Mouse (Mus musculus): Measurements from ENCODE around the gene Gorasp1. TPM values are rescaled to one million over a fixed set of nuclear protein-coding genes. Genes with fewer than 3 reads are reported as not detected.

Gene Gorasp1
- total RNA-seq, 1 experiment: 16.8 TPM

DNA sequence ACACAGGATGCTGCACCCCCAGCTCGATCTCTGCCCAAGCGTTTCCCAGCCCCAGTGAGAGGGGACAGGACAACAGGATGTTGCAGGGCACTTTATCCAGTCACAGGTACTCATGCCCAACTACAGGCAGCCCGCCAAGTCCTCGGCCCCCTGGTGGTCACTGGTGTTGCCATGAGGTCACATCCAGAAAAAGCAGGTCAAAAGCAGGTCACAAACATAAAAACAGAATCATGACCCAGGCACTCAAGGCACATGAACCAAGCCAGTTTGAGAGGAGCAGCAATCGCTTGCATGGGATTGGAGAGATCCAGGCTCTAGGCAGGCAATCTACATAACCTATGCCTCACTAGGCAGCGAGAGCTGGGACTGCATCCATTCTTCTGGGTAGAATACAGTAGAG, 32.9 kb upstream of the Gorasp1 start:
- no peak overlapping the region for H3K4me3 ChIP-seq (ENCODE audit: insufficient read depth in 1 of 2, low read depth in 1 of 2, low read length in 2 of 2, poor library complexity in 1 of 2, severe bottlenecking in 1 of 2)
- no peak for TF ChIP-seq ZC3H11A (IDR thresholded peaks at IDR 0.05; ENCODE audit: borderline replicate concordance, low read depth, low read length)
- TF ChIP-seq ZNF384 (IDR thresholded peaks at IDR 0.05; ENCODE audit: low read depth, low read length): no peak
- TF ChIP-seq MAFK (IDR thresholded peaks at IDR 0.05; ENCODE audit: insufficient read depth, low read depth, low read length): no peak
- no peak for TF ChIP-seq CHD2 (IDR thresholded peaks at IDR 0.05; ENCODE audit: low read depth, low read length)
- TF ChIP-seq HCFC1 (IDR thresholded peaks at IDR 0.05; ENCODE audit: borderline replicate concordance, insufficient read depth, low read length): no peak
- no peak overlapping the region for H3K9ac ChIP-seq (ENCODE audit: insufficient read depth, low read depth, low read length, poor library complexity, severe bottlenecking)
- H3K27ac ChIP-seq (ENCODE audit: insufficient read depth, low read depth, low read length, poor library complexity, severe bottlenecking): no peak overlapping the region
- no peak for DNase-seq (ENCODE audit: low read depth, low spot score)
- no peaks in the 10 kb centered on the region for H3K9me3 ChIP-seq (ENCODE audit: control insufficient read depth, insufficient read depth, low read depth, low read length)
- peaks cover 35% of the 10 kb centered on the region for H3K36me3 ChIP-seq (ENCODE audit: control insufficient read depth, insufficient read depth, low read length, poor library complexity, severe bottlenecking)
- H3K4me1 ChIP-seq (ENCODE audit: control insufficient read depth in 2 of 2, insufficient read depth in 2 of 2, low read length in 2 of 2, poor library complexity in 1 of 2): peaks cover 0 to 9% of the 10 kb centered on the region in 2 experiments; a peak in 2 of 4 replicates
- in situ Hi-C loops (cut with MboI; ENCODE audit: low sequenced_read_pairs in 2 of 2, unreplicated experiment in 2 of 2): no loop called here

DNA sequence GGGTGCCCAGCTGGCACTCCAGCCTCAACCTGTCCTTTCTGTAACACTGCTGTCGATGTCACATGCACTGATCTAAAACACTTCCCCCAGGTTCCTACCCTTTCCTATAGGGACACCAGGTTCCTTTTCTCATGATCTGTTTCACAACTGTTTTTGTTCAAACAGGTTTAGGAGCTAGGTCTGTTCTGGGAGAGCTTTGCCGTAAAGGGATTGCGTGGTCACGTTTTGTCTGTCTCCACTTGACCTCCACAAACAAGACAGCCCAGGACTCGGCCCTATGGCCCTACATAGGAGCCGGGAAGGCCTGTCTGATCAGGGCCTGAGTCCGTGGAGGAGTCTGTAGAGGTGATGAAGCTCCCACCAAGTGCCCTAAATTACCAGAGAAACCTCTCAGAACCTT, 32.4 kb upstream of the Gorasp1 start:
- Histone ChIP-seq H3K9me3 (ENCODE audit: control insufficient read depth, insufficient read depth, low read depth, low read length) (no peaks in the 10 kb centered on the region), H3K9ac (ENCODE audit: insufficient read depth, low read depth, low read length, poor library complexity, severe bottlenecking) (no peak overlapping the region), H3K4me1 (ENCODE audit: control insufficient read depth in 2 of 2, insufficient read depth in 2 of 2, low read length in 2 of 2, poor library complexity in 1 of 2) (peaks cover 0 to 9% of the 10 kb centered on the region in 2 experiments; a peak in 2 of 4 replicates), H3K4me3 (ENCODE audit: insufficient read depth in 1 of 2, low read depth in 1 of 2, low read length in 2 of 2, poor library complexity in 1 of 2, severe bottlenecking in 1 of 2) (no peak overlapping the region), H3K36me3 (ENCODE audit: control insufficient read depth, insufficient read depth, low read length, poor library complexity, severe bottlenecking) (peaks cover 31% of the 10 kb centered on the region), H3K27ac (ENCODE audit: insufficient read depth, low read depth, low read length, poor library complexity, severe bottlenecking) (no peak overlapping the region)
- in situ Hi-C loops (cut with MboI; ENCODE audit: low sequenced_read_pairs in 2 of 2, unreplicated experiment in 2 of 2): no loop called here
- DNase-seq (ENCODE audit: low read depth, low spot score): no peak
- no peak for TF ChIP-seq ZNF384 (IDR thresholded peaks at IDR 0.05; ENCODE audit: low read depth, low read length)
- TF ChIP-seq CHD2 (IDR thresholded peaks at IDR 0.05; ENCODE audit: low read depth, low read length): no peak
- TF ChIP-seq HCFC1 (IDR thresholded peaks at IDR 0.05; ENCODE audit: borderline replicate concordance, insufficient read depth, low read length): no peak
- no peak for TF ChIP-seq ZC3H11A (IDR thresholded peaks at IDR 0.05; ENCODE audit: borderline replicate concordance, low read depth, low read length)

DNA sequence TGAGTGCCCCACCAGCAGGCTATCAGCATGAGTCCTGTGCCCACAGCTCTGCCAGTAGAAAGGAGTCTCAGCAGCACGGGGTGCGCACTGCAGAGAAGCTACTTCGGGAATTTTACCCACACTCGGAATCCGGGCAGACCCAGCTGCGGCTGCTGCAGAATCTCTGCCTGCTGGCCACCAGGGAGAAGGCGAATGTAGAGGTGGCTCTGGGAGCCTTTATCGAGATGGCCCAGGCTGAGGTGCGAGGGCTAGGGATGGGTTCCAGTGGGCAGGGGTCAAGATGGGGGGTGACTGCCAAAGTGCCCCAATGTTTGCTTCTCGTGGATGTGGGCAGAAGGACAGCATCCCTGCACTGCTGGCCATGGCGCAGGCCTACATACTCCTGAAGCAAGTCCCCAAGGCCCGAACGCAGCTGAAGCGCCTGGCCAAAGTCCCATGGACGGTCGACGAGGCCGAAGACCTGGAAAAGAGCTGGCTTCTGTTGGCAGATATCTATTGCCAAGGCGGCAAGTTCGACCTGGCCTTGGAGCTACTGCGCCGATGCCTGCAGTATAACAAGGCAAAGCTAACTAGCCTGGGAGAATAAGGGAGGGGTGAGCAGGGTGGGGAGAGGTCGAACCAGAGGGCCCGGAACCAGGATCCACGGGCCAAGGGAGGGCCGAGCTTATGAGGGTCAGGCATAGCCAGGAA, 29.0 kb upstream of the Gorasp1 start:
- H3K4me1 ChIP-seq (ENCODE audit: control insufficient read depth in 2 of 2, insufficient read depth in 2 of 2, low read length in 2 of 2, poor library complexity in 1 of 2): peaks cover 5 to 19% of the 10 kb centered on the region in 2 experiments
- no peaks in the 10 kb centered on the region for H3K9me3 ChIP-seq (ENCODE audit: control insufficient read depth, insufficient read depth, low read depth, low read length)
- TF ChIP-seq ZC3H11A (IDR thresholded peaks at IDR 0.05; ENCODE audit: borderline replicate concordance, low read depth, low read length) (no peak), CHD2 (IDR thresholded peaks at IDR 0.05; ENCODE audit: low read depth, low read length) (no peak)
- no peak overlapping the region for H3K4me3 ChIP-seq (ENCODE audit: insufficient read depth in 1 of 2, low read depth in 1 of 2, low read length in 2 of 2, poor library complexity in 1 of 2, severe bottlenecking in 1 of 2)
- no peak overlapping the region for H3K9ac ChIP-seq (ENCODE audit: insufficient read depth, low read depth, low read length, poor library complexity, severe bottlenecking)
- in situ Hi-C loops (cut with MboI; ENCODE audit: low sequenced_read_pairs in 2 of 2, unreplicated experiment in 2 of 2): no loop called here
- H3K36me3 ChIP-seq (ENCODE audit: control insufficient read depth, insufficient read depth, low read length, poor library complexity, severe bottlenecking): peaks cover 4% of the 10 kb centered on the region
- no peak for DNase-seq (ENCODE audit: low read depth, low spot score)
- H3K27ac ChIP-seq (ENCODE audit: insufficient read depth, low read depth, low read length, poor library complexity, severe bottlenecking): no peak overlapping the region

DNA sequence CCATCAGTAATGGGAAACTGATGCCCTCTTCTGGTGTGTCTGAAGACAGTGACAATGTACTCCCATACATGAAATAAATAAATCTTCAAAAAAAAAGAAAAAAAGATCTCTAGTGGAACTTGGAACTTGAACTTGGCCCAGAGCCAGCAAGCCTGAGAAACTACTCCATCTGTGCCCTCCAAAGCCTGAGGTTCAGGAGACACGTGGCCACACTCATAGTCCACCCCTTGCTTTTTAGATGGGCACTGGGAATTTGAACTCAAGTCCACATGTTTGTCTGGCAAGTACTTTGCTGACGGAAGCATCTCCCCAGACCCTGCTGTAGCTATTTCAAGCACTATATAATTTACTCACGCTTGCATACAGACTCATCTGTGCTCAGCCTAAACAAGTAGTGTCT, 27.8 kb upstream of the Gorasp1 start:
- no peak overlapping the region for H3K9ac ChIP-seq (ENCODE audit: insufficient read depth, low read depth, low read length, poor library complexity, severe bottlenecking)
- TF ChIP-seq ZNF384 (IDR thresholded peaks at IDR 0.05; ENCODE audit: low read depth, low read length) (no peak), CHD2 (IDR thresholded peaks at IDR 0.05; ENCODE audit: low read depth, low read length) (no peak), ZC3H11A (IDR thresholded peaks at IDR 0.05; ENCODE audit: borderline replicate concordance, low read depth, low read length) (no peak), HCFC1 (IDR thresholded peaks at IDR 0.05; ENCODE audit: borderline replicate concordance, insufficient read depth, low read length) (no peak), MAFK (IDR thresholded peaks at IDR 0.05; ENCODE audit: insufficient read depth, low read depth, low read length) (no peak)
- H3K4me1 ChIP-seq (ENCODE audit: control insufficient read depth in 2 of 2, insufficient read depth in 2 of 2, low read length in 2 of 2, poor library complexity in 1 of 2): peaks cover 5 to 13% of the 10 kb centered on the region in 2 experiments

DNA sequence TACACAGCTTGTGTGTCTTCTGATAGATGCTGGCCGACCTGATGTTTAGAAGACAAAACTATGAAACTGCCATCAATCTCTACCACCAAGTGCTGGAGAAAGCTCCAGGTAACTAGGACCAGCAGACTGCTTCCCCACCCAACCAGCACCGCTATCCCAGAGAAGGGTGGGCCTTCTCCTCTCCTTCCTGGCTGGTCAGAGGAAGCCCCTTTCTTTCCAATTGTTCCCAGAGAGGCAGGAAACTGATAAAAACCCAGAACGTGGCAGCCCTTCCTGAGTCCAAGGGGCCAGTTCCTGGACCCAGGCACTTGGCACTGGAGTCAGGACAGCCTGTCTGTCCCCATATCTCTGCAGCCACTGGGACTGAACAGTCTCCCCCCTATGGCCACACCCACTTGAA, 26.8 kb upstream of the Gorasp1 start:
- no peaks in the 10 kb centered on the region for H3K36me3 ChIP-seq (ENCODE audit: control insufficient read depth, insufficient read depth, low read length, poor library complexity, severe bottlenecking)
- no peak for DNase-seq (ENCODE audit: low read depth, low spot score)
- peaks cover 5 to 12% of the 10 kb centered on the region in 2 experiments; a peak in 3 of 4 replicates for H3K4me1 ChIP-seq (ENCODE audit: control insufficient read depth in 2 of 2, insufficient read depth in 2 of 2, low read length in 2 of 2, poor library complexity in 1 of 2)
- H3K4me3 ChIP-seq (ENCODE audit: insufficient read depth in 1 of 2, low read depth in 1 of 2, low read length in 2 of 2, poor library complexity in 1 of 2, severe bottlenecking in 1 of 2): no peak overlapping the region
- in situ Hi-C loops (cut with MboI; ENCODE audit: low sequenced_read_pairs in 2 of 2, unreplicated experiment in 2 of 2): no loop called here
- H3K9ac ChIP-seq (ENCODE audit: insufficient read depth, low read depth, low read length, poor library complexity, severe bottlenecking): no peak overlapping the region
- H3K27ac ChIP-seq (ENCODE audit: insufficient read depth, low read depth, low read length, poor library complexity, severe bottlenecking): no peak overlapping the region
- TF ChIP-seq ZC3H11A (IDR thresholded peaks at IDR 0.05; ENCODE audit: borderline replicate concordance, low read depth, low read length) (no peak), ZNF384 (IDR thresholded peaks at IDR 0.05; ENCODE audit: low read depth, low read length) (no peak), CHD2 (IDR thresholded peaks at IDR 0.05; ENCODE audit: low read depth, low read length) (no peak), MAFK (IDR thresholded peaks at IDR 0.05; ENCODE audit: insufficient read depth, low read depth, low read length) (no peak), HCFC1 (IDR thresholded peaks at IDR 0.05; ENCODE audit: borderline replicate concordance, insufficient read depth, low read length) (no peak)
- H3K9me3 ChIP-seq (ENCODE audit: control insufficient read depth, insufficient read depth, low read depth, low read length): no peaks in the 10 kb centered on the region

More for the DNA sequence above, 27.8 kb upstream of the Gorasp1 start:
- no peak overlapping the region for H3K4me3 ChIP-seq (ENCODE audit: insufficient read depth in 1 of 2, low read depth in 1 of 2, low read length in 2 of 2, poor library complexity in 1 of 2, severe bottlenecking in 1 of 2)
- in situ Hi-C loops (cut with MboI; ENCODE audit: low sequenced_read_pairs in 2 of 2, unreplicated experiment in 2 of 2): no loop called here
- H3K36me3 ChIP-seq (ENCODE audit: control insufficient read depth, insufficient read depth, low read length, poor library complexity, severe bottlenecking): no peaks in the 10 kb centered on the region
- no peaks in the 10 kb centered on the region for H3K9me3 ChIP-seq (ENCODE audit: control insufficient read depth, insufficient read depth, low read depth, low read length)
- no peak for DNase-seq (ENCODE audit: low read depth, low spot score)
- no peak overlapping the region for H3K27ac ChIP-seq (ENCODE audit: insufficient read depth, low read depth, low read length, poor library complexity, severe bottlenecking)
